Mouse (Mus musculus): ENCODE measurements around the gene Gm20379.

- no peak for TF ChIP-seq EP300 (IDR thresholded peaks at IDR 0.05; ENCODE audit: low read depth in 1 of 2, low read length in 2 of 2)
- no peak for TF ChIP-seq GATA1 (IDR thresholded peaks at IDR 0.05; ENCODE audit: low read depth, low read length)
- no peak for TF ChIP-seq POLR2A (IDR thresholded peaks at IDR 0.05; ENCODE audit: control insufficient read depth in 1 of 2, insufficient read depth in 1 of 2, low read depth in 1 of 2, low read length in 2 of 2, poor library complexity in 1 of 2)
- no peak for TF ChIP-seq ZMIZ1 (IDR thresholded peaks at IDR 0.05; ENCODE audit: low read depth, low read length)
- no peak for TF ChIP-seq KAT2A (conservative IDR thresholded peaks at IDR 0.05; ENCODE audit: low read depth, low read length)
- no peak for TF ChIP-seq MAX (IDR thresholded peaks at IDR 0.05; ENCODE audit: low read length)
- no peak for TF ChIP-seq CTCF (IDR thresholded peaks at IDR 0.05 in 2 of 3, conservative IDR thresholded peaks at IDR 0.05 in 1 of 3; ENCODE audit: control insufficient read depth in 1 of 3, insufficient read depth in 1 of 3, low read depth in 2 of 3, low read length in 3 of 3, poor library complexity in 1 of 3, severe bottlenecking in 1 of 3)
- no peak for TF ChIP-seq TCF12 (IDR thresholded peaks at IDR 0.05; ENCODE audit: low read depth, low read length)
- no peak for TF ChIP-seq E2F4 (IDR thresholded peaks at IDR 0.05; ENCODE audit: borderline replicate concordance, low read depth, low read length)
- no peak for TF ChIP-seq MEF2A (IDR thresholded peaks at IDR 0.05; ENCODE audit: extremely low read depth, insufficient replicate concordance, low read depth, low read length, poor library complexity, severe bottlenecking)
Measured at GRCm38 (mm10) chr13:92263566-92263965, 42.2 kb upstream of the Gm20379 start.

Measured in MEL (cell line).